Mouse (Mus musculus): ENCODE data around the gene Mrps25. TPM values are rescaled to one million over a fixed set of nuclear protein-coding genes. Genes with fewer than 3 reads are reported as not detected.

Gene Mrps25
- polyA plus RNA-seq, 1 experiment from 2014 or later = 87.7 TPM

Other genes with a start within 250 kb of the Mrps25 start
- 5.5 and 6.4 TPM in 2 replicates for gene Fgd5, start 205.2 kb downstream of the Mrps25 start, polyA plus RNA-seq (2014; fragmentation: Nextera tagmentation; extraction: Ambion mirVana)
- gene Nr2c2, start 92.6 kb downstream of the Mrps25 start, polyA plus RNA-seq (2014; fragmentation: Nextera tagmentation; extraction: Ambion mirVana) = 19.9 and 22.8 TPM in 2 replicates
- 14.7 and 19.7 TPM in 2 replicates for gene Rbsn, start 30.9 kb upstream of the Mrps25 start, polyA plus RNA-seq (2014; fragmentation: Nextera tagmentation; extraction: Ambion mirVana)
- 2.8 and 3.8 TPM in 2 replicates for gene Trh, start 60.6 kb upstream of the Mrps25 start, polyA plus RNA-seq (2014; fragmentation: Nextera tagmentation; extraction: Ambion mirVana)

All from intestine, embryonic 14.5 days (tissue).